Mouse (Mus musculus) heart, postnatal 4 days (tissue): ENCODE results near the gene Baiap2. TPM values are rescaled to one million over a fixed set of nuclear protein-coding genes. Genes with fewer than 3 reads are reported as not detected.

Source experiments
- DNase-seq: peaks from one replicate; pipeline ENCODE4 v3.0.0; 2021
- total RNA-seq, 2 experiments: library from RNA; stranded (reverse); gene quantifications; 2 replicates each; pipeline ENCODE4 v1.2.3; 2021

Baiap2 gene
- total RNA-seq, 2 experiments from 2014 or later = 8.0 to 8.3 TPM

DNA sequence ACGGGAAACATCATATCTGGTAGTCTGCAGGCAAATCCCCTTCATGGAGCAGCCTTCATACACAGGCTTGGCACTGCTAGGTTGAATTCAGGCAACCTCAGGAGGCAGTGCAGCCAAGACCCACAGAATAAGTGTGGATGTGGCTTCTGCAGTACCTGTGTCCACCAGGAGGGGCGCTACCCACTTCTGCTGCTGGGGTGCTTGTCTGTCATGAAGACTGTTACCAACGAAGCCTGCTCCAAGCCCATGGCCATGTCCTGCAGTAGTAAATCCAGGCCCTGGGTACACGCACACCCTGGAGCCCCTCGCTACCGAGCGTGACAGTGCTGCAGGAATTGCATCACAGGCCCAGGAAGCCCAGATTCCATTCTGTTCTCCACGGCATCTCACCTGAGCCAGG is 22.7 kb upstream of the Baiap2 start:
- DNase-seq = peak; percentile 87

DNA sequence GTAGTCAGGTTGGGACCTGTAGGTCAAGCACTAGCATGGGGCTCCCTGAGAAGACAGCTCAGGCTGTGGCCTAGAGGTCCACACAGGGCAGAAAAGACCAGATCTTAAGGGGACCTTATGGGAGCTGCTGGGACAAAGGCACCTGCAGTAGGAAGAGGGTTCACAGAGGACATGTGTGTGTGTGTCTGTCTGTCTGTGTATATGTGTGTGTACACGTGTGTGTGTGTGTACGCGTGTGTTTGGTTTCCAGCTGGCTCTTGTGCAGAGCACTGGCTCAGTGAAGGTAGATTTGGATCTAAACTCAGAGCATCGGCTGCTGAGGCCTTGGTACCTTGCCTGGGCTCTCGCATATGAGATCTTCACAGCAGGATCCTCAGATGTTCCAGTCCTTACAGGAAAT is 21.9 kb upstream of the Baiap2 start:
- no peak for DNase-seq

DNA sequence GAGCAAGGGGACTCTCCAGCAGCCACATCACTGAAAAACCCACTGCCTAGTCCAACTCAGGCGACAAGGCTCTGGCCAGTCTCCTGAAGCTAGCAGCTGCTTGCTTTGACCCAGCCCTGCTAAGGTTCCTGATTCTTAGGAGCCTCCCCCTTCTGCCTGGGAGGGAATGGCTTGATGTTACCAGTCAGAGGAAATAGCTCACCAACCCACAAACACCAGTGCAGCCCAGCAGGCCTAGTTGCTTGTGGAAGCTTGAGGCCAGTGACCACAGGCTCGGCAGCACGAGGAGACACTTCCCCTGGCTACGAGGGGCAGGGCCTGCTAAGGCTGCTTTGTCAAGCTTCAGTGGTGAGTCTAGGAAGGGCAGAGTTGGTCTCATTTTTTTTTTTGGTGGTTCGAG is 17.4 kb upstream of the Baiap2 start:
- DNase-seq = no peak

DNA sequence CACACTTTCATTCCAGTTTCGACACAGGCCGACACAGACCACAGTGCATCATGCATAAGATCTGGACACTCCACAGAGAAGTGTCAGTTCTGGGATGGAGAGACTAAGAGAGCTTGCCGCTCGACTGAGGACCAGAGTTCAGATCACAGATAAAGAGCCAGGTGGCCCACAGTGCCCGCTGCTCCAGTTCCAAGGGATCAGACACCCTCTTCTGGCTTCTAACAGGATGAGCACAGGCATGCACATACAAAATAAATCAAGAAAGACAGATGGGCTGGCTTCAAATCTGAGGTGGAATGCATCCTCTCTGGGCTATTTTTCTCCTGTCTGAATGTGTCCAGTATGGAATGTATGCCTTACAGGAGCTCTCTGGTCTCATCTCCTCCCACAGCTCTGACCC is 15.8 kb upstream of the Baiap2 start:
- no peak for DNase-seq

DNA sequence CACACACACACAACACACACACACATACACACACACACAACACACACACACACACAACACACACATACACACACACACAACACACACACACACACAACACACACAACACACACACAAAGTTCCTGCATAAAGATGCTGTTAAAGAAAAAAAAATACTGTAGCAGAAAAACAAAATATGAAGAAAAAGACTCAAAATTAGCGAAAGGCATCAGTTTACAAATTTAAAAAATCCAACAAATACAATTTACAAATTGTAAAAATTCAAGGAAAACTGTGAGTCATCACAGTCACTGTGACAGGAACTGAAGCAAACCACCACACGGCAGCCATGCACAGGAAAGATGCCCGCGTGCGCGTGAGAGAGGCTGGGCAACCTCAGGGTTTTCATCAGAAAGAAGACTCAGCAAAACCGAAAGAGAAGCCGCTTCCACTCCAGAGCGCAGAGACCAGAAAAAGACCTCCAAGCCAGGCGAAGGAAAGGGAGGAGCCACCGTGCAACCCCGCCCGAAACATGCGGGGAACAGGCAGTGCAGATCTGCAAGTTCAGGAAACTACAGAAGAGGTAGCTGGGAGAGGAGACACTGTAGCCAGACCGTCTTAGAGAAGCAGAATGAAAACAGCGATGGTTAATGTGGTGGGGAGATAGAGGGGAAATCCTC is 14.4 kb upstream of the Baiap2 start:
- DNase-seq = peak; percentile 60

DNA sequence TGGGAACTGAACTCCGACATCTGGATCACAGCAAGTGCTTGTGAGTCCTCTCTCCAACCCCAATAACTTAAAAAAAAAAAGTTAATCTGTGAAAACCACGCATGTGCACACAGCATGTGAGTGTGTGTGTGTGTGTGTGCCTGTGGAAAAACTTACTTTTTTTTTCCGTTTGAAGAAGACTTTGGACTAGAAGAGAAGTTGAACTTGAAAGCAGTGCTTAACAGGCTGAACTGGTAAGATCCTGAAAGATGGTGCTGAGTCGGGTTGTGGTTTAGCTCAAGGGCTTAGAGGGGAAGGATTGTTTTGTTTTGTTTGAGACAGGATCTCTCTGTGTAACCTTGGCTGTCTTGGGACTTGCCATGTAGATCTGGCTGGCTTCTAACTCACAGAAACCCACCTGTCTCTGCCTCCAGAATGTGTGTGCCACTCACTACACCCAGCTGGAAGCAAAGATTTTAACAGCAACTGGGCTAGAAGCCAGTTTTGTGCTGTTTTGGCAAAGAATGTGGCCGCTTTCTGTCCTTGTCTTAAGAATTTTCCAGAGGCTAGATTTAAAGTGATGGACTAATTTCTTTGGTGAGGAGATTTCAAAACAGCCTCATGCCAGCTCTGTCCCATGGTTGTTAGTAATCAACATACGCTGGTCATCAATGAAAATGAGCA is 12.8 kb upstream of the Baiap2 start:
- DNase-seq = no peak

DNA sequence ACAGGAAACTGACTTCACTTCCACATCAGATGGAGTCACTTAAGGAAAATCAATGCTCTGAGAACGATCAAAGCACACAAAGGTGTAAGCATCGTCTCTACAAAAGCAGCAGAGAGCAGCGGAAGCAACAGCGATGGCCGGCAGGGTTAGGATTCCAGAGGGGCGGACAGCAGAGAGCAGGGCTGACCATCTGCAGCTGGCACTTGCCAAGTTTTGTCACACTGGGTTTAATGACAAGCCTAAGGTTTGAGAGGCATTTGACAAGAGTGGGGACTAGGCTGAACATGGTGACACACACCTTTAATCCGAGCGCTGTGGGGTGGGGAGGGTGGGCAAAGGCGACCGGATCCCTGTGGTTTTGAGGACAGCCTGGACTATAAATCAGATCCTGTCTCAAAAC is 10.8 kb upstream of the Baiap2 start:
- no peak for DNase-seq

DNA sequence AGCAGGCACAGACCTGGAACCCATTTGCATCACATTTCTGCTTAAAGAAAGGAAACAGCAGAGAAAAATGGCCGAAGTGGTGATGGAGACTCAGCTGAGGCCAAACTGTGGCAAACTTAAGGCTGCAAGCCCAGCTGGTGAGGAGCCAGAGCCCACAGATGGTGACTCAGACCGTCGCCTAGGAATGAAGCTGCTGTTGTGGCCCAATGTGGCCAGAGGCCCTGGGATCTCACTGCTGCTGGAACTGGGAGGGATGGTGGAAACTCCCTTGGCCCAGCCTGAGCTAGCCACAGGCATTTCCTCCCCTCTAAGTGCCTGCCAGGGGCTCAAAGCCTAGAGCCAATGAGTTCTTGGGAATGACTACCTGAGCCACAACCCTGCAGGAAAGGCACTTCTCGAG is 9.4 kb upstream of the Baiap2 start:
- DNase-seq = no peak

DNA sequence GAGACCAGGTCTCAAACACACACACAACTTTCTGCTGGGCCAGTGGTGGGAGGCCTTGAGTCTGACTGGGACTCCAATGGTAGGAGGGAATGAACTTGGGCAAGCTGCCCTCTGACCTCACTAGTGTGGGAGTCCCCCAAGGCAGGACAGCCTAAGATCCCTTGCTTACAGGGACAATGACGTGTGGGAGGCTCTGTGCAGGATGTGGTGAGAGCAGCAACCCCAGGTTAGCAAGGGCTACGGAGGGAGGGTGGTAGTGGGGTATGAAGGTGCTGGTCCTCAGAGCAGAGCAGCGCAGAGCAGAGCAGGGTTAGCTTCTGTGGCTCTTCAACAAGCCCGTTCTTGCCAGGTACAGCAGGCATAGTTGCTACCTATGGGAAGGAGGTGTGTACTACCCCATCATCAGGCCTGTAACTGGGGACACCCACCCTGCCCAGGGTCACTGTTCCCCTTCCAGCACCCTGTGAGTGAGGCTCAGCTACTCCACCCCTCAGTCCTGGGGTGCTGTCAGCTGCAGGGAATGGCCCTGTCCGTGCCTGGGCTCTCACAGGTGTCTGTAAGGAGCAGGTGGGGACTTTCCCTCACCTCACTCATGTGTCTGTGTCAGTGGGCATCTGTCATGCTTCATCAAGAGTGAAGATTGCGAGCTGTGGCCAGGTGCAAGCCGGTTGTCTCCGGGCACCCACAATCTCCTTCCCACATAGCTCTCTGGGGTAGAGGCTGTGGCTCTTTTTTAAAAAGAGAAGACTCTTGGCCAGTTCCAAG is 8.6 kb upstream of the Baiap2 start:
- DNase-seq = no peak

DNA sequence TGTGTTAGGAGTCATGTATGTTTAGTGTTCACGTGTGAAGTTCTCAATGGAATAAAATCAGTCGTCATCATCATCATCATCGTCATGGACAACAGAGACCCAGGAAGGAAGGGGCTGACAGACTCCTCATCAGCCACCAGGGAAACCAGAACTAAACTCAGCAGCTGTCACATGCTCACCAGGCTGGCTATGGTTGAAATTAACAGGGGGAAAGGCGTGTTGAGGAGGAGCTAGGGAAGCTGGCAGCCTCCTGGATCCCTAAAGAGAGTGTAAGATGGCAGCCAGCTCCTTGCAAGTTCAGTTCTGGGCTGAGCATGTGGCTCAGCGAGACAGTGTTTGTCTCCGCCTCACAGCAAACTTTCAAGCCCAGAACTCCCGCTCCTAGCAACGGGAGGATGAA is 7.8 kb upstream of the Baiap2 start:
- DNase-seq = no peak

DNA sequence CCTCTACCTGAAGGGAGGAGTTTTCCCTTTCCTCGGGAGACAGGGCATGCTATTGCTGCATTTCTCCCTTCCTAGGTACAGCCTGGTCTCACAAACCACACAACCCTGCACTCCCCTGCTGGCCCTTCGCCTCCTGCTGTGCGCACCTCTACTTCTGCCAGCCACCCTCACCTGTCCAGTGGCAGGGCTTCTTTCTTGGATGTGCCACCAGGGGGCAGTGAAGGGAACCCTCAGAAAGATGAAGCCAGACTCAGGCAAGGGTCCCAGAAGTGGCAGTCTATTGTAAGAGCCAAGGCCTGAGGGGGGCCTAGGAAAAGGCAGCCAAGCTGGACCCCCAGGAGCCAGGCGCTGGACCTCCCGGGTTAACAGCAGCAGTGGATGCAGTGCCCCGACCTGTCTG is 7.1 kb upstream of the Baiap2 start:
- peak; percentile 77 for DNase-seq

DNA sequence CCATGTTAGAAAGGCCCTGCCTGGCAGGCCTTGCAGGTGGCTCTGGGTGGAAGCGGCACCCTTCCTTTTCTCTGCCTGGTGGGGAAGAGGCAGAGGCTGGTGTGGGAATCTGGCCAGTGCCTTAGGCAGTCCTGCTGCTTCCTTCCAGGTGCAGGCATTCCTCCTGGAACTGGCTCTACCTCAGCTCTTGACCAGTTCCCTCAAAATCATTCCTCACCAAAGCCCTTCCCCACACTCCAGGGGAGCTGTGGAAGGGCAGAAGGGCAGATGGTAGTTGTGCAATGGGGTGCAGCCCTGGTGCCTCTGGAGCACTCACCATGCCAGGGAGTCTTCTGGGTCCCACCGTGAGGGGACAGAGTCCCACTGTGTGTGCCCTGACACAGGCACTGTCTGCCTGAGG is 6.1 kb upstream of the Baiap2 start:
- DNase-seq = no peak

DNA sequence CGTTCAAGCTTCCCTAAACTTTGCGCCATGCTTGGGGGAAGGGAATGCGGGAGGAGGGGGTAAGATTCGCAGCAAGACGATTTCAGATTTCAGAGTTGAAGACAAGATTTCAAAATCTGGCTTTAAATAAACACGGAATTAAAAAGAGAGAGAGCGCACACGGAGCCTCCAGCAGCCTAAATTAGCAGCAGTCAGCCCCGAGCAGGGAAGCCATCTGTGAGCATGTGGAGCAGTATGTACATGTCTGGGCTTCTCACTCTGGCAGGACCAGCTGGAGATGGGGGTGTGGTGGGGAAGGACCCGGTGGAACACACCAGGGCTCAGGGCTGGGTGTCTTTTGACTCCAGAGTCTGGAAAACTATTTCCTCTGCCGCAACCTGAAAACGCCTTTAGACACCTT is 5.3 kb upstream of the Baiap2 start:
- no peak for DNase-seq

DNA sequence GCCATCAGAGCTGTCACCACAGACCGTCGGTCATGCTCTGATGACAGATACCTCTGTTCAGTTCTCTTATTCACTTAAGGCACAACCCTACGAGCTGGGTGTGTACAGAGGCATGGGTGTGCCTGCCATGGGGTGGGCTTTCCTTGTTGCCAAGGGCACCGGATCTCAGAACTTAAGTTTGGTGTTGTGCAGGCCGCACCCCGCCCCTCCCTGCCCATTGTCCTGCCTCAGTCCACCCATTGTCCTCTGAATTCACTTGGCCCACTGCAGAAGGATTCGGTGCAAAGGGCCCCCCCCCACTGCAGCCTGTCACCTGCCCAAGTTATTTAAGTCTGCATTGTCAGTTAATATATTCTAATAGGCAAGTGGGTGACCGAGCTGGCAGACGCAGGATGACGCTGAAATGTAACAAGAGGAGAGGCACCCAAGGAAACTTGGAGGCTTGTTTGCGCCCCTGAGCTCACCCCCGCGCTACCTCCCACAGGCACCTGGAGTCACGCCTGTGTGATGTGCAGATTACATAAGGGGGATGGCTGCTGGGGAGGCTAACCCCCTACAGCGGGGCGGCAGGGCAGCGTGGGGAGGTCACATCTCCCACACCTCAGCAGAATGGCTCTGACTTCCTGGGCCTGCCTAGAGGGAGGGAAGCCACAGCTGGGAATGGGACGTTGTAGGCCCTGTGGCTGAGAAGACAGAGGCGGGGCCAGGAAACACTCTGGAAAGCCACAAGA is 4.6 kb upstream of the Baiap2 start:
- DNase-seq = no peak

DNA sequence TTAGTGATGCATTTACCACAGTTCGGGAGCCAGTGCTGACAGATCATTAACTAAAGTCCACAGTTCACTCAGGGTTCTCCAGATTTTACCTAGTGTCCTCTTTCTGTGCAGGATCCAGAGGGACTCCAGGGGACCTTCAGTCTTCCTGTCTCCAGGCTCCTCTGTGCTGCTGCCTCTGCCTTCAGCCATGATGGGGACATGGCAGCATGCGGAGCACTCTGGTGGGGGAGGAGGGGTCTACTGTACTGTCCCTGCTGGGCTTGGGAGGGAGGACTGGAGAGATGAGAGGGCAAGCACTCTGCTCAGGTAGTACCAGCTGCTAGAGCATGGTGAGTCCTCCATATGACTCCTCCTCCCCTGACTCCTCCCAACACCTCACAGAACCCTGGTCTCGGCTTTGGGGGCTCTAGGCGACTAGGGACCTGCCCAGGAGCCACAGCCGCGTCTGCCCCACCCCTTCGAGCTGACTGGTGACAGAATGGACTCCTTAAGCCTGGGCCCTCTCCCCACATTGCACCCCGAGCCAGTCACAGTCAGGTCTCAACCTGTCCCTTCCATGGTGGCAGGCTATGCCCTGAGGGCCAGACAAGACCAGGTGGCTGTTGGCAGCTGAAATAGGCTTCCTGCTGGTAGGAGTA is 3.4 kb upstream of the Baiap2 start:
- DNase-seq = no peak

DNA sequence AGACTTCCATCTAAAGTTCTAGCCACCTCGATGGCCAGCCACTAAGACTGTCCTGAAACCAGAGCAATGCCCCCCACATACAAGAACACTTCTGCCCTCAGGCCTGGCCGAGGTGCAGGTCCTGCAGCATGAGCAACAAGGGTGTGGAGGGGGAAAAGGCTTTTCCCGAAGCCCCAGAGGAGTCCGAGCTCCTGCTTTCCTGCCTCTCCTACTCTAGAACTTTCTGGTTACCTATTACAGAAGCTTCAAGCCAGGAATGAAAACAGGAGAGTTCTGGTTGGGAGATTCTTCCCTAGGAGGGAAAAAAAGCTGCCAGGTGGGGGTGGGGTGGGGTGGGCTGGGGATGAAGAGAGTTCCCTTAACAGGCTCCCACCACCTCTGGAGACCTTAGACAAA is 2.9 kb upstream of the Baiap2 start:
- no peak for DNase-seq

DNA sequence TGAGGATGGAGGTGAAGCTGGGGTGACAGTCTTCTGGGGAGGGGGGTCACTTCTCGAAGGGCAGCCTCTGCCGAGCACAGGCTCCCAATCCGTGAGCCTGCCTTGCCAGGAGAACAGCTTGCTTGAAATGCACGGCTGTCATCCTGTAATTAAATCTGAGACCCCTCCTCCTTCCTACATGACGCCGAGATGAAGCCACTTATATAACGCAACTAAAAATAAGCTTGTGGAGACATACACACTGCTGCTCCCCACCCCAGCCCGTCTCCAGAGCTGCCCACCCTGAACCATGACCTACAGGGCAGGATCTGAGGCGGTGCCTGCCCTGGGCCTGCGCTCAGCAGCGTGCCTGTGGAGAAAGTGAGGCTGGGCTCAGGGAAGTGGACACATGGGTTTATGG is 2.4 kb upstream of the Baiap2 start:
- no peak for DNase-seq

DNA sequence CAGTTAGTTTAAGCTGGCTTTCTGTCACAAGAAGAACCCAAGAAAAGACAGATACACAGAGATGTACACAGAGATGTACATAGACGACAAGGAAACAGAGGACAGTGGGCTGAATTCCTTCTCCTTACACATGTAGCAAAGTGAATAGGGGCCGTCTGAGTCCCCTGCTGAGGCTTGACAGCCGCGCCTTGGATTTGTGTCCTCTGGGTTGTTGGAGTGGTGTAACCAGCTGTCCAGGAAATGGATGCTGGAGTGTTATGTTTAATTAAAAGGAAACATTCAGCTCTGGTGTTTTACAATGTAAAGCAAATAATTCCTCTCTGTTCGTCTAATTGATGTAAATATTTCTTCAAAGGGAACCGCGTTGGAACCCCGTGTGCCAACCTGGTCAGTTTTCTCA is 769 bp upstream of the Baiap2 start:
- DNase-seq = no peak

DNA sequence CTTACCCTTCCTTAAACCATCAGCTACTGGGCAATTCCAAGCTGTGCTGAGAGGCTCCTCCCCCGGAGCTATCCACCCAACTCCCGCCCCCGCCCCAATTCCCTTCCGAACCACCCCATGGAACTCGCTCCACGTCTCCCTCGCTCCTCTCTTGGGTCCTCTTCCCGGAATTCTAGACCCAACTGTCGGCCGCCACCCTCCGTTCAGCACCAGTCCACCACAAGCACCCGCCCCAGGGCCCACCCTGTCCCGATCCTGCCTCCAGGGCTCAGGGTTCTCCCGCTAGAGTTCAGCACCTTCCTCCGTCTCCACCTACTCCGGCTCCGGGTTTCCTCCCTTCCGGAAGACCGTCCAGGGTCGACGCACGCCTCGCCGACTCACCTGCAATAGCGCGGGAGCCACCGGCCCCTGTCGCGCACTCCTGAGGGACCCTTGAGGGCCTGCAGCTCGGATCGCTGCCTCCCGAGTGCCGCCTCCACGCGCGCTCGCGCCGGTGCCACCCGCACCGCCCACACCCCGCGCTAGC is 299 bp upstream of the Baiap2 start:
- DNase-seq = peak; percentile 55

DNA sequence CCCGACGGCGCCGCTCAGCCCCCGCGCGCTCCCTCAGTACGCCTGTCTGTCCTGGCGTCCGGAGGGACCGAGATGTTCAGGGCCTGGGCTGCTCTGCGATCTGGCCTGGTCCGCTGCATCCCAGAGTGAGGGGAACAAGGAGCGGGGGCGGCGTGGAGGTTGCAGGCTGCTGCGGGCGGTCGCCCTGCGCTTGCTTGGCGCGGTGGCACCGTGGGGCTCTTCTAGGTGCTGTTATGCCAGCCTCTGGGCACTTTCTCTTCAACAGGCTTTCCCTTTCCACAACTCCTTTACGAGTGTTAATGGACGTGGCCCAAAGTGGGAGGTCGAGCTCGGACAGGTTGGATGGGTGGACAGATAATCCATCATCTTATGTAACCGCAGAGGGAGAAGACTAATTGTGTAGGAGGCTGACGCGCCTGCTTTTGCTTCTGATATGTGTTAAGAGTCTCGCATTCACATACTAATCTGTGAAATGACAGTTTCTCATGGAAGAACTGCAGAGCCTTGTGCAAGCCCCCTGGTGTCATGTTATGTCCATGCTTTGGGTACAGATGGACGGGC is 945 bp downstream of the Baiap2 start:
- peak; percentile 55 for DNase-seq

DNA sequence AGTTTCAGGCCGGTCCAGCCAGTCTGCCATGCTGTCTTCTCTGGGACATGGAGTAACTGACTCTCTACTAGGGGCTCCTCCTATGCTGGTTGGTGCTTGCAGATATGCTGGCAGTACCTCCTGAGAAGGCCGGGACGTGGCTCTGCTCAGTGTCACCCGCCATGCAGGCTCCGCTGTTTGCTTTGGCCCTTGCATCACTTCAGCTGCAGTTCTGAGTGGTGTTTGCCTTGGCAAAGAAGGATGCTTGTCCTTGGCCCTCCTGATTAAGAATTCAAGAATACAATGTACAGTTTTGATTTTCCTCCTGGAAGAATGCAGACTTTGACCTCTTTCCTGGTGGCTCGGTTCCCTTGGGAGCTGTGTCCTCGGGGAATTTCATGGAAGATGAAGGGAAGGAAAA is 2.8 kb downstream of the Baiap2 start:
- DNase-seq = peak; percentile 57

DNA sequence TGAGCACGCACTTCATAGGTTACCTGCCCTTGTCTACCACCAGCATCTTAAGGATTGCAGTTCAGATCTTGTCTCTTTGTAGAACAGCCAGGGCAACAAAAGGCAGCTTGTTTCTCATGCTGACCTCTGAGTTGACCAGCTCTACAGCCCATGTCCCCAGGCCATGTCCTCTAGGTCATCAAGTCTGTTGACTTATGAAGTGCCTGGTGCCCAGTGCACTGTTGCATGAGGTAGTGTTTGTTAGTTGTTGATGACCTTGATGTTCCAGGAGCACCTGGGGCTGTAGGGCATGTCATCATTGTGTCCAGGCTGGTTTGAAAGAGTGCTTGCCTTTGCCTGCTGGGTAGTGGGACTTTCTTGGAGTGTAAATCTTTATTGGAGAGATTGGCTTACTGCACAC is 4.9 kb downstream of the Baiap2 start:
- DNase-seq = no peak
